Mouse (Mus musculus): ENCODE results near the gene Tubb3. TPM values are rescaled to one million over a fixed set of nuclear protein-coding genes. Genes with fewer than 3 reads are reported as not detected.

Tubb3 gene
- polyA plus RNA-seq, 1 experiment from 2014 or later = 4.9 TPM

DNA sequence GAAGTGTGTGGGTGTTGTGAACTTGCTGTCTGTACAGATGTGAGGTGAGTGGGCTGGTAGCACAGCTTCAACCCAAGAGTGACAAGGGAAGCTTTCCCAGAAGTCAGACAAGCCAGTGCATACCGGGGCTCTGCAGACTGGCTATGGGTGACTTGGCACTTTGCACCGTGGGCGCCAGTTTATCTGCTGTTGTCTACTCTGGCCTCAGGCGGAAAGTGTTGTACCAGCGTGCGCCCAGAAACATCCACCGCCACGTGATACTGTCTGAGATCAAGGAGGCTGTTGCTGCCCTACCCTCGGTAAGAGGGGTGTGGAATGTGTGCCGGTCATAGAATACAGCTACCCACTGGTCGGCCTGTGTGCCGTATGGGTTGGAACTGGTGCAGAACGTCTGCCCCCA lies 12.9 kb upstream of the Tubb3 start:
- Histone ChIP-seq H3K4me2 (no peak overlapping the region), H3K36me3 (peaks cover 100% of the 10 kb centered on the region), H3K9ac (no peak overlapping the region), H3K27ac (replicated peaks) (no peak overlapping the region), H3K4me3 (no peak overlapping the region), H3K4me1 (no peaks in the 10 kb centered on the region), H3K9me3 (no peaks in the 10 kb centered on the region), H3K27me3 (replicated peaks) (no peaks in the 10 kb centered on the region)
- 93% methylated on average over 13 of the region's 13 CpGs for WGBS
- no peak for ATAC-seq (ENCODE audit: extremely low read depth, insufficient number of reproducible peaks, low FRiP score, low TSS enrichment)

DNA sequence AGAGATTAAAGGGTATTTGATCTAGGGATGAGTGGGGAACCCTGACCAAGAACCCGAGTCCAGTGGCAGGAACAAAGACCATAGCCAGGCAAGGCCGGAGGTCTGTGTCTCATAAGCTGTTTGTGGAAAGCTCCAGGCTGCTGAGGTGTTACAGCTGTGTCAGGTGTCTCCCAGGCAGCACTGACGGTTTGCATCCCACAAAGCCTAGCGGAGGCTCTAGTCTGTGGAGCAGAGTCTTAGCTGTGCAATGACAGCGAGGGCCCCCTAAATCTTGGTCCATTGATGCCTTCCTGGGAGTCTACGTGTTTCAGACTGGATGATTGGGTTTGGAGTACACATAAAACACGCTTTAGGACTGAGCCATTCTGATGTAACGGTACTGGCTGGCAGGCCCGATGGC lies 9.3 kb upstream of the Tubb3 start:
- no peak overlapping the region for H3K4me2 ChIP-seq
- ATAC-seq (ENCODE audit: extremely low read depth, insufficient number of reproducible peaks, low FRiP score, low TSS enrichment) = no peak
- no peaks in the 10 kb centered on the region for H3K9me3 ChIP-seq
- no peak overlapping the region for H3K9ac ChIP-seq
- WGBS = 91% methylated on average over 9 of the region's 9 CpGs
- H3K36me3 ChIP-seq = peaks cover 66% of the 10 kb centered on the region
- no peak overlapping the region for H3K27ac ChIP-seq (replicated peaks)
- H3K4me3 ChIP-seq = no peak overlapping the region
- H3K27me3 ChIP-seq (replicated peaks) = peaks cover 3% of the 10 kb centered on the region; the same call in 1 of the 2 replicates
- H3K4me1 ChIP-seq = peaks cover 9% of the 10 kb centered on the region; the same call in 1 of the 2 replicates

DNA sequence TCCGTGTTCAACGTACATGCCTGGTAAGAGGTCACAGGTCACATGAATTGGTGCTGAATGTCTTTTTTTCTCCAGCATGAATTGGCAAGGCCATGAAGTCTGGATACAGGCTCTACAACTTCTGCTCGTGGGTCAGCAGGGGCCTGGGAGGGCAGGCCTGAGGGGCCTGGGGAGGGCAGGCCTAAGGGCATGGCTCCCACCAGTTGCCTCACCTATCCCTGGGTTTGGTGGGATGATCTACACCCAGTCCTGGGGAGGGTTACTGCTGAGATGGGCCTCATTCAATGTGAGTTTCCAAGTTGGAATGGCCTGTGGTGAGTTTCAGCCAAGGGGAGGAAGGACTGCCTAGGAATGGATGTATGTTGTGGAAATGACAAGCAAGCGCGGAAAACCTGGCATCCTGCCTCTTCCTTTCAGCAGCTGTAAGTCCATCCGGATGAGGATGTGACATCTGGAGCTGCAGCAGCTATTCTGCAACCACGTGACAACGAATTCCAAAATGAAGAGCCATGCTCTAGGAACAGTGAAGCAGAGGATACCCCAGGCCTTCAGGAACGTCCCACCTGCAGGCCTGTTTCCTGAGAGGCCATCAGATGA lies 8.4 kb upstream of the Tubb3 start:
- no peak overlapping the region for H3K4me2 ChIP-seq
- WGBS = 78% methylated on average over 9 of the region's 9 CpGs
- H3K9ac ChIP-seq = no peak overlapping the region
- no peak overlapping the region for H3K27ac ChIP-seq (replicated peaks)
- peaks cover 58% of the 10 kb centered on the region for H3K36me3 ChIP-seq
- no peak for ATAC-seq (ENCODE audit: extremely low read depth, insufficient number of reproducible peaks, low FRiP score, low TSS enrichment)
- H3K4me3 ChIP-seq = no peak overlapping the region
- H3K27me3 ChIP-seq (replicated peaks) = peaks cover 12% of the 10 kb centered on the region
- H3K9me3 ChIP-seq = no peaks in the 10 kb centered on the region
- H3K4me1 ChIP-seq = peaks cover 12% of the 10 kb centered on the region

DNA sequence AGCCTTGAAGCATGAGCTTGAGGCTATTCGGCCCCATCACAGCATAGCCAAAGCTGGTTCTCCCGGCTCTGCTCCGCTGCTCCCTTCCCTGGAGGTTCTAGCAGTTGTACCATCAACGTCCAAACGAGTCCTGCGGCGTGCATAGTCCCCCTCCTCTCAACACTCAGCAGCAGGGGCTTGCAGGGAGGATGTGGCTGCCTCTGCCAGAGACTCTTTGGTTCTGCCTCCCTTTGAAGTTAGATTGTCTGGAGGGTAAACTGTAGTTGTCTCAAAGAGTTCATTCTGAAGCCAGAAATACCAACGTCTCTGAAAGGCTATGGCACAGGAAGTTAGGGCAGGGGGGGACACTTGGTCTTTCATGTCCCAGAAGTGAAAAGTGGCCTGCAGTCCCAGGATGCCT lies 6.7 kb upstream of the Tubb3 start:
- no peak for ATAC-seq (ENCODE audit: extremely low read depth, insufficient number of reproducible peaks, low FRiP score, low TSS enrichment)
- no peak overlapping the region for H3K9ac ChIP-seq
- peaks cover 27% of the 10 kb centered on the region for H3K4me1 ChIP-seq
- H3K27ac ChIP-seq (replicated peaks) = no peak overlapping the region
- no peak overlapping the region for H3K4me2 ChIP-seq
- H3K27me3 ChIP-seq (replicated peaks) = peaks cover 18% of the 10 kb centered on the region
- H3K36me3 ChIP-seq = peaks cover 41% of the 10 kb centered on the region
- H3K9me3 ChIP-seq = no peaks in the 10 kb centered on the region
- no peak overlapping the region for H3K4me3 ChIP-seq
- WGBS = 52% methylated on average over 8 of the region's 8 CpGs

DNA sequence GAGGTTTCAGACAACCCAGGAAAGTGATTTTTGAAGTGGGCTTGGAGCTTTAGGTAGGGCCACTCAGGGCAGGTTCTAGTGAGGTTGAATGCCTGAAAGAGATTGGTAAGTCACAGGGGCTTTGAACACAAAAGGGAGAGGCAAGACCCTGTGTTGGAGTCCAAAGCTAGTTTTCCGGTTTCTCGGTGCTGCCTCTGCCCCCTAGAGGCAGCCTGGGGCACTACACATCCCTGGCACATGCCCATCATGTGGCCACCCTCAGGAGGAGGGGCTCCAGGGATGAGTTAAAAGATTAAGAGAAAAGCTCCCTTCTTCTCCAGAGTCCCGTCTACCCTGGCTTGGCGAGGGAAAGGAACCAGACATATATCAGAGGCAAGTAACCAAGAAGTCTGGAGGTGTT lies 4.4 kb upstream of the Tubb3 start, which contains the start of gene Mc1r:
Gene Mc1r, plus strand, starts transcription at position 322 of the 400 bp plus-strand sequence.
- Histone ChIP-seq H3K9me3 (no peaks in the 10 kb centered on the region), H3K9ac (no peak within 1 kb of the TSS), H3K27ac (replicated peaks) (no peak within 1 kb of the TSS), H3K4me2 (peak within 1 kb of the TSS; percentile 24; the same call in 1 of the 2 replicates), H3K4me3 (no peak within 1 kb of the TSS), H3K36me3 (peaks cover 18% of the 10 kb centered on the region), H3K4me1 (peaks cover 50% of the 10 kb centered on the region), H3K27me3 (replicated peaks) (peaks cover 36% of the 10 kb centered on the region)
- 8% methylated on average over 4 of the region's 4 CpGs for WGBS
- no peak for ATAC-seq (ENCODE audit: extremely low read depth, insufficient number of reproducible peaks, low FRiP score, low TSS enrichment)

DNA sequence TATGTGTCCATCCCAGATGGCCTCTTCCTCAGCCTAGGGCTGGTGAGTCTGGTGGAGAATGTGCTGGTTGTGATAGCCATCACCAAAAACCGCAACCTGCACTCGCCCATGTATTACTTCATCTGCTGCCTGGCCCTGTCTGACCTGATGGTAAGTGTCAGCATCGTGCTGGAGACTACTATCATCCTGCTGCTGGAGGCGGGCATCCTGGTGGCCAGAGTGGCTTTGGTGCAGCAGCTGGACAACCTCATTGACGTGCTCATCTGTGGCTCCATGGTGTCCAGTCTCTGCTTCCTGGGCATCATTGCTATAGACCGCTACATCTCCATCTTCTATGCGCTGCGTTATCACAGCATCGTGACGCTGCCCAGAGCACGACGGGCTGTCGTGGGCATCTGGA lies 3.6 kb upstream of the Tubb3 start:
- Histone ChIP-seq H3K36me3 (peaks cover 10% of the 10 kb centered on the region), H3K27me3 (replicated peaks) (peaks cover 44% of the 10 kb centered on the region), H3K9ac (no peak overlapping the region), H3K27ac (replicated peaks) (no peak overlapping the region), H3K9me3 (no peaks in the 10 kb centered on the region), H3K4me2 (no peak overlapping the region), H3K4me3 (no peak overlapping the region), H3K4me1 (peaks cover 53% of the 10 kb centered on the region)
- ATAC-seq (ENCODE audit: extremely low read depth, insufficient number of reproducible peaks, low FRiP score, low TSS enrichment) = no peak
- WGBS = 84% methylated on average over 13 of the region's 13 CpGs

DNA sequence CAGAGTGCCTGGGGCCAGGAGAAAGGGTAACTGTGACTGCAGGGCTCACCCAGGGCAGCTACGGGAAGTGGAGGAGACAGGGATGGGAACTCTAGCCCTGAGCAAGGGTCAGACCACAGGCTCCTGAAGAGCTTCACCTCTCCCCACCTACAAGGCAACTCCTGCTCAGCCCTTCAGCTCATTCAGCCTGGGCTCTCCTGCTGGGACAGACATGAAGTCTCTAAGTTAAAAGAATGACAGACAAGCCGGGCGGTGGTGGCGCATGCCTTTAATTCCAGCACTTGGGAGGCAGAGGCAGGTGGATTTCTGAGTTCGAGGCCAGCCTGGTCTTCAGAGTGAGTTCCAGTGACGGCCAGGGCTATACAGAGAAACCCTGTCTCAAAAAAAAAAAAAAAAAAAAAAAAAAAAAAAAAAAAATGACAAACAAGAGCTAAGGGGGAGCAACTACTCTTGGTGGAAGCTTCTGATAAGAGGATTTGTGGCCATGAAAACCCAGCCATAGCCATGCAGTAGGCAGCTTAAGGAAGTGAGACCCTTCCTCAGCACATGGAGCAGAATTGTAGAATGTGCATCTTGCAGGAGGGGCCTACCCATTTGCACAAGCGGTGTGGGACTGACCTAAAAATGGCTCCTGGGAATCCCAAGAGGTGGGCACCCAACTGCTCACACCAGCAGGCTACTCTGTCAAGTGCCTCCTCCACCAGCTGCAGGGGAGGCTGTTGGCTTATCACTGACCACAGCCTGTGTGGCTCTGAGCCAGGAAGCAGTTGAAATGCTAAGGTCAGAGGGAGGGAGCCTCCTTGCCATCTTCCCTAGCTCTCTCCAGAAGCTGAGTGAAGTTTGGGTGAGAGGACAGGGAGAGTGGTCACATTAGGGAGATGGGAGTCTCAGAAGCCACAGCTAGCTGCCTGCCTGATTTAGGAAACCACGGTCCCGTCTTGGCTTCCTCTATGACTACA lies 2.4 kb upstream of the Tubb3 start:
- H3K4me3 ChIP-seq = no peak overlapping the region
- H3K27ac ChIP-seq (replicated peaks) = peak overlapping the region; percentile 53
- no peak overlapping the region for H3K9ac ChIP-seq
- ATAC-seq (ENCODE audit: extremely low read depth, insufficient number of reproducible peaks, low FRiP score, low TSS enrichment) = no peak
- H3K4me1 ChIP-seq = peaks cover 53% of the 10 kb centered on the region
- H3K9me3 ChIP-seq = no peaks in the 10 kb centered on the region
- H3K36me3 ChIP-seq = no peaks in the 10 kb centered on the region
- peaks cover 56% of the 10 kb centered on the region for H3K27me3 ChIP-seq (replicated peaks)
- peak overlapping the region; percentile 16; the same call in 1 of the 2 replicates for H3K4me2 ChIP-seq
- WGBS = 48% methylated on average over 9 of the region's 9 CpGs

DNA sequence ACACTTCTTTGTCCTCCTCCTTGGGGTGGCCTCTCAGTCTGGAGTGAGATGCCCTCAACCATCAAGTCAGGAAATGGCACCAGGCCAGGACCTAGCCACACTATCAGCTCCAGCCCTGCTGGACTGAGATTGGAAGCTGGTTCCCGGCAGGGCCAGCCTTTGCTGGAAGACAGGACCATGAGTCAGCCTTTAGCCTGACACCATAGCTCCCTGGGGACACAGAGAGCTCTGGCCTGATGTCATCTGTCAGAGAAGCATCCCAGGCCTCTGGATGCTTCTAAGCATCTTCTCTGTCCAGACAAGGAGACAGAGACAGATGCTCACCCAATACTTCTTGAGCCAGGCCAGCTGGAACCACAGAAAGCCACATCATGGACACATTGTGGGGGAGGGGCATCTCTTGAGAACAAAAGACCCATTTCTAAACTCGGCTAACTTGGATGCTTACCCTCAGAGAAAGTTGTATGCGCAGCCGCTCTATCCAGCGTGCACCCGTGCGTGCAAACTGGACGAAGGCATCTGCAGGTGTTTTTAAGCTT lies 1.1 kb upstream of the Tubb3 start:
- H3K4me1 ChIP-seq = peaks cover 49% of the 10 kb centered on the region
- H3K36me3 ChIP-seq = no peaks in the 10 kb centered on the region
- peaks cover 61% of the 10 kb centered on the region for H3K27me3 ChIP-seq (replicated peaks)
- H3K4me2 ChIP-seq = peak overlapping the region; percentile 65; the same call in 1 of the 2 replicates
- no peak overlapping the region for H3K4me3 ChIP-seq
- no peak for ATAC-seq (ENCODE audit: extremely low read depth, insufficient number of reproducible peaks, low FRiP score, low TSS enrichment)
- H3K27ac ChIP-seq (replicated peaks) = 0 out of 2 replicates have a peak overlapping the region, but pooled peaks have one; percentile 6
- H3K9ac ChIP-seq = no peak overlapping the region
- no peaks in the 10 kb centered on the region for H3K9me3 ChIP-seq
- WGBS = 60% methylated on average over 8 of the region's 8 CpGs

DNA sequence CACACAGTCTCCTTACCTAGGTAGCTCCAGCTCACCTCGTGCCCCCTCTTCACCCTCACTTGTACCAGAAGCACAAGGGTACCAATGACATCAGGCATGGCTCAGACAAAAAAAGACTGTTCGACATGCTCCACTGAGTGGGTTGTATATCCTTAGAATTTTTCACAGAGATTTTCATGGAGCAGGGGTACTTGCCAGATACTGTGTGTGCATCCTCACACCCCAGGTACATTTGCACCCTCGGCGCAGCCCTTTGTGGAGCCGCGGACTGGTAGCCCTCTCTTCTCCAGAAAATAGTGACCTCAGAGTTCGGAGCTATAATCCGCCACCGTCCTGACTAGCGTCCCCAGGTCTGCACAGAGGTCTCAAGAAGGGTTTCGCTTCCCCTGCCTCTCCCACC lies 436 bp upstream of the Tubb3 start:
- peaks cover 61% of the 10 kb centered on the region for H3K27me3 ChIP-seq (replicated peaks)
- no peak for ATAC-seq (ENCODE audit: extremely low read depth, insufficient number of reproducible peaks, low FRiP score, low TSS enrichment)
- H3K4me2 ChIP-seq = peak overlapping the region; percentile 65
- H3K36me3 ChIP-seq = no peaks in the 10 kb centered on the region
- H3K4me3 ChIP-seq = peak overlapping the region; percentile 47
- peaks cover 49% of the 10 kb centered on the region for H3K4me1 ChIP-seq
- WGBS = 14% methylated on average over 11 of the region's 11 CpGs
- no peak overlapping the region for H3K27ac ChIP-seq (replicated peaks)
- no peaks in the 10 kb centered on the region for H3K9me3 ChIP-seq
- 0 out of 2 replicates have a peak overlapping the region, but pooled peaks have one; percentile 47 for H3K9ac ChIP-seq

DNA sequence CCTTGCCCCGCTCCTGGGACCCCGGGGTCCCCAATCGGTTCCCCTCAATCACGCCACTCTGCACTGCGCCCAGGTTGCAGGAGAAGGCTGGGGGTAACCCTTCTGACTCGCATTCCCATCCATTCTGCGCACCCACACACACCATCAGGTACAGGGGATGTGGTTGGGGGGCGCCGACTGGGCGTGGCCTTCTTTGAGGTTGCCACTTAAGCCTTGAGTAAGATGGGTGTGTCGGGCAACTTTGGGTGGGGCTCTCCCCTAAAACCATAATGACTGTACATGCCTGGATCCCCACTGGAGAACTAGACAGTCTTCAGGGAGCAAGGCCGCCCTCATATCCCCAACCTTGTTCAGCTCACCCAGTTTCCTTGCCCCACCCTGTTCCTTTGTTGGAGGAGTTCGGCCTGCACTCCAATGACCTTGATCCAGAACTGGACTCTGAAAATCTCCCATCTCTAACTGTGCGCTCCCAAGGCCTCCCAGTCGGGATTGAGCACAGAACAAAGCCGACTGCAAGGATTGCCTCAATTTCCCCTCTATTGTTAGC lies 630 bp downstream of the Tubb3 start:
- Histone ChIP-seq H3K9me3 (no peaks in the 10 kb centered on the region), H3K4me1 (peaks cover 44% of the 10 kb centered on the region), H3K9ac (peak overlapping the region; percentile 47), H3K4me2 (peak overlapping the region; percentile 65), H3K27me3 (replicated peaks) (peaks cover 59% of the 10 kb centered on the region), H3K36me3 (no peaks in the 10 kb centered on the region), H3K27ac (replicated peaks) (no peak overlapping the region), H3K4me3 (peak overlapping the region; percentile 47)
- ATAC-seq (ENCODE audit: extremely low read depth, insufficient number of reproducible peaks, low FRiP score, low TSS enrichment) = no peak
- WGBS = 10% methylated on average over 16 of the region's 16 CpGs

DNA sequence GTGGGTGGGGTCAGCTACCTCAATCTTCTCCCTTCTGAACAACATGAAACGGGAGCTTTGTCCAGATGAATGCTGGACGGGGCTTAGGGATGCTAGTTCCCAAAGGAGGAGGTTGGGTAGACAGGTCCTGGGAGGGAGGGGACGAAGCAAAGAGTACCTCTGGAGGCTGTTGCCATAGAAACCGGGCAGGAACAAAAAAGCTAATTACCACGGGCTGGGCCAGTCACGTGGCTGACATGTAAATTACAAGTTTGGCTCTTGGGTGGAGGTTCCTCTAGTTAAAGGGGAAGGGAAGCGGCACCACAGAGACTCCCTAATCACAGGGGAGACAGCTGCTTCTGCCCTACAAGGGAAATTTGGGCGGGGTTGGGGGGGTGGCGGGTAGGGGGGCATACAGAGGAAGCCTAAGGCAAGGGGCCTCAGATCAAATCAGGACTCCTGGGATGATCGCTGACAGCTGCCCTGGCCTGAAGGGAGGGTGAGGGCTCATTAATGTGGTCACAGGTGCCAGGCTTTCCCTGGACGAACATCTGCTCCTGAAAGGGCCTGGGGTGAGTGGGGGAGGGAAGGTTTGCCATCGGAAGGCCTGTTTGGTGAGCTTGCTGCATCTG lies 1.4 kb downstream of the Tubb3 start:
- Histone ChIP-seq H3K9ac (no peak overlapping the region), H3K27ac (replicated peaks) (no peak overlapping the region), H3K4me3 (peak overlapping the region; percentile 47; the same call in 1 of the 2 replicates), H3K4me1 (peaks cover 42% of the 10 kb centered on the region), H3K9me3 (no peaks in the 10 kb centered on the region), H3K36me3 (no peaks in the 10 kb centered on the region), H3K27me3 (replicated peaks) (peaks cover 51% of the 10 kb centered on the region), H3K4me2 (peak overlapping the region; percentile 65)
- ATAC-seq (ENCODE audit: extremely low read depth, insufficient number of reproducible peaks, low FRiP score, low TSS enrichment) = no peak
- WGBS = 6% methylated on average over 12 of the region's 12 CpGs

All from heart, embryonic 13.5 days (tissue).